Mouse (Mus musculus) Patski (cell line): ENCODE data around the gene Srp68. TPM values are rescaled to one million over a fixed set of nuclear protein-coding genes. Genes with fewer than 3 reads are reported as not detected.
A peak's percentile ranks its signal among the peaks of the same experiment; 100 is the strongest.

ENCODE experiments used
- ATAC-seq: fragments of 100-300 bp; one replicate; pipeline ENCODE4 v1.8.0; 2021
- CTCF ChIA-PET: fragments of 350-600 bp; sonication (Branson Sonifier 250); formaldehyde crosslinking; loops from one replicate; lab custom pipeline; 2022; ENCODE audit warnings: inconsistent platforms; lab: Charles Lee
- POLR2A ChIA-PET: fragments of 350-600 bp; sonication (Branson Sonifier 250); formaldehyde crosslinking; loops from one replicate; lab custom pipeline; 2022; ENCODE audit warnings: antibody characterized with exemption, inconsistent platforms; lab: Charles Lee
- DNase-seq: peaks from one replicate; pipeline ENCODE4 v3.0.0-alpha.2; 2011; ENCODE audit warnings: low read depth, low spot score
- H3K27me3 ChIP-seq: fragments of 371-371 bp; one replicate; pipeline ENCODE4 v1.5.1; 2021
- CTCF ChIP-seq: fragments of 100-300 bp; IDR thresholded peaks from one replicate; pipeline ENCODE4 v1.5.1; 2021
- in situ Hi-C: fragments of 300-500 bp; cut with MboI; formaldehyde crosslinking; loops from 3 replicates; pipeline ENCODE4 v1.11.1; 2018; ENCODE audit warnings: low pct_unique_long_range_greater_than_20kb, mixed read lengths
- polyA plus RNA-seq: library from polyadenylated mRNA; unstranded; gene quantifications from one replicate; pipeline ENCODE4 v1.2.3, GENCODE M21; 2021

Srp68 gene
- polyA plus RNA-seq, 1 experiment from 2014 or later = 90.1 TPM

GRCm38 (mm10) chr11:116269560-116269959, 4.5 kb downstream of the Srp68 start:
- no peak for TF ChIP-seq CTCF
- no peaks in the 10 kb centered on the region for H3K27me3 ChIP-seq
- ATAC-seq (no peak), DNase-seq (no peak)
- ChIA-PET CTCF (interaction anchor here (2.4 kb wide), 1 partner anchor 43 kb away, joined by 12 read pairs; no protein-coding TSS in a partner anchor), POLR2A (interaction anchor here (1.6 kb wide), 1 partner anchor 10 kb away, joined by 4 read pairs; no protein-coding TSS in a partner anchor)
- in situ Hi-C loops = no loop called here

DNA sequence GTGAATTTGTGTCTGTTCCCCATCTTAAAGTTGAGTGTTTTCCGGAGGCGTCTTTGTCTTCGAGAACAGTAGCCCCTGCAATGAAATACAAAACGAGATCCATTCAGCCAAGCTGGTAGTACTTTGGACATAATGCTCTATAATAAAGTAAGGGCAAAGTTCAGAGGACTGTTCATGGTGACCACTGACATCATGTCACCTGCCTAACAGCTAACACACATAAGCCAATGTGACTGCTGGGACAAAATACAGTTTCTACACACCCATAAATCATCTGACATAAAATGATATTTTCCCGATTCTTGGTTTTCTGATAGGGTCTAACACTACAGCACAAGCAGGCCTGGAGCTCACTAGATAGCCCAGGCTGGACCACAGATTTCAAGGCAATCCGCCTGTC, 5.7 kb downstream of the Srp68 start:
- in situ Hi-C loops = no loop called here
- CTCF ChIA-PET = interaction anchor here (1.2 to 2.4 kb wide), 7 partner anchors 9 to 46 kb away, joined by 3 to 12 read pairs (median 5); partner anchors contain the start of gene Evpl
- DNase-seq = no peak
- no peak for TF ChIP-seq CTCF
- POLR2A ChIA-PET = interaction anchor here (0.6 kb wide), 1 partner anchor 235 kb away, joined by 7 read pairs; no protein-coding TSS in a partner anchor
- no peaks in the 10 kb centered on the region for H3K27me3 ChIP-seq
- no peak for ATAC-seq

GRCm38 (mm10) chr11:116267637-116268036, 6.4 kb downstream of the Srp68 start:
- H3K27me3 ChIP-seq = no peaks in the 10 kb centered on the region
- ChIA-PET POLR2A (no interaction called here), CTCF (interaction anchor here (0.7 to 2.4 kb wide), 8 partner anchors 8 to 46 kb away, joined by 3 to 12 read pairs (median 4); partner anchors contain the start of gene Evpl)
- no peak for TF ChIP-seq CTCF
- DNase-seq (no peak), ATAC-seq (no peak)
- in situ Hi-C loops = no loop called here

DNA sequence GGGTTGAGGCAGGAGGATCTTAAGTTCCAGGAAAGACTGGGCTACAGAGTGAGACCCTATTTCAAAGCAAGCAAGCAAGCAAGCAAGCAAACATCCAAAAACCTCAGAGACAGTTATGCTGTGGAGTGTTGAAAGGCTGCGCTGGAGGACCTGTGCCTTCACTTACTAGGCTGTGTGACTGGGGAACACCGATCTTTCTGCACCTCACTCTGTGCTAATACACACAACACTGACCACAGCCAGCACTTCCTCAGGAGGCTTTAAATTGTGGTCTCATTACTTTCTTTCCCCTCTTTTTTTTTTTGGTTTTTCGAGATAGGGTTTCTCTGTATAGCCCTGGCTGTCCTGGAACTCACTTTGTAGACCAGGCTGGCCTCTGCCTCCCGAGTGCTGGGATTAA, 8.2 kb downstream of the Srp68 start:
- CTCF ChIA-PET = interaction anchor here (2.3 kb wide), 1 partner anchor 27 kb away, joined by 9 read pairs; the partner anchor contains the start of gene Evpl
- in situ Hi-C loops = no loop called here
- no peak for DNase-seq
- POLR2A ChIA-PET = no interaction called here
- no peak for TF ChIP-seq CTCF
- ATAC-seq = no peak
- H3K27me3 ChIP-seq = no peaks in the 10 kb centered on the region

GRCm38 (mm10) chr11:116265352-116265751, 8.7 kb downstream of the Srp68 start:
- TF ChIP-seq CTCF = no peak
- POLR2A ChIA-PET = no interaction called here
- ATAC-seq = no peak
- no peaks in the 10 kb centered on the region for H3K27me3 ChIP-seq
- DNase-seq = no peak
- in situ Hi-C loops = no loop called here
- CTCF ChIA-PET = no interaction called here

DNA sequence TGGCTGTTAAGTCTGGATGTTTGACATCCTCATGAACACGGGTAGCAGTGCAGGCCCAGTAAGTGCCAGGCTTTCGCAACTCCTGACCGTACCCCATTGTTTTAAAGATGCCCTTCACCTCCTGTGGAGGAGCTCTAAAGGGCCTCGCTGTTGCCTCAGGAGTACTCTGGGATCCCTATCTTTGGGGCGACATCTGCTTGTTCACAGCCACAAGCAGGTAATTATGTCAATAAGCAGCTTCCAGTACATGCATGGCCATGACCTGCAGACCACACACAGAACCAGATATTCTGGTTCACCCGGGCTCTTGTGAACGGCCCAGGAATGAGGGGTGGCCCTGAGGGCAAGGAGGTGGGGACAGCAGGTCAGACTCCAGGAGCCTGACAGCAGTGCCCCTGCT, 13.8 kb downstream of the Srp68 start:
- TF ChIP-seq CTCF = no peak
- POLR2A ChIA-PET = interaction anchor here (1.1 to 1.4 kb wide), 2 partner anchors 9 to 33 kb away, joined by 3 to 4 read pairs; no protein-coding TSS in a partner anchor
- ATAC-seq = no peak

DNA sequence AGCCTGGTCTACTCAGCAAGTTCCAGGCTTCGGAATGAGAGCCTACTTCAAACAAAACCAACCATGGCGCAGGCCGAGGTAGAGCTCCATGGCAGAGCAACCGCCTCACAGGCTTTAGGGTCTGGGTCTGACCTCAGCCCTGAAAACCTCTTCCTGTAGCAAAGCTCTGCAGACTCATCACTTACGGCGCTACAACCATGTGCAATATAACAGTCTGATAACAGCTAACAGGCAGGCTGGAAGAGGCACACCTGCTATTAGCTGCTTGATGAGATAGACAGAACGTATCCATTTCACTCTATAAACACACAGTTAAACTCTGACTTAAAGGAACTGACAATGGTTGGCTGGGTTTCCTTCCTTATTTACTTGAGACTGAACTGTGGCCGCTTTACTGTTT, 14.6 kb downstream of the Srp68 start:
- in situ Hi-C loops = no loop called here
- DNase-seq (no peak), ATAC-seq (no peak)
- POLR2A ChIA-PET = interaction anchor here (1.1 to 1.4 kb wide), 2 partner anchors 10 to 32 kb away, joined by 3 to 4 read pairs; no protein-coding TSS in a partner anchor
- no peaks in the 10 kb centered on the region for H3K27me3 ChIP-seq
- no peak for TF ChIP-seq CTCF
- CTCF ChIA-PET = interaction anchor here (1.3 kb wide), 1 partner anchor 8 kb away, joined by 3 read pairs; no protein-coding TSS in a partner anchor

More for the DNA sequence above, 13.8 kb downstream of the Srp68 start:
- in situ Hi-C loops = no loop called here
- no peaks in the 10 kb centered on the region for H3K27me3 ChIP-seq
- CTCF ChIA-PET = interaction anchor here (1.3 kb wide), 1 partner anchor 8 kb away, joined by 3 read pairs; no protein-coding TSS in a partner anchor
- DNase-seq = no peak

GRCm38 (mm10) chr11:116255982-116256675, 17.9 kb downstream of the Srp68 start:
- POLR2A ChIA-PET = no interaction called here
- no peak for TF ChIP-seq CTCF
- in situ Hi-C loops = no loop called here

DNA sequence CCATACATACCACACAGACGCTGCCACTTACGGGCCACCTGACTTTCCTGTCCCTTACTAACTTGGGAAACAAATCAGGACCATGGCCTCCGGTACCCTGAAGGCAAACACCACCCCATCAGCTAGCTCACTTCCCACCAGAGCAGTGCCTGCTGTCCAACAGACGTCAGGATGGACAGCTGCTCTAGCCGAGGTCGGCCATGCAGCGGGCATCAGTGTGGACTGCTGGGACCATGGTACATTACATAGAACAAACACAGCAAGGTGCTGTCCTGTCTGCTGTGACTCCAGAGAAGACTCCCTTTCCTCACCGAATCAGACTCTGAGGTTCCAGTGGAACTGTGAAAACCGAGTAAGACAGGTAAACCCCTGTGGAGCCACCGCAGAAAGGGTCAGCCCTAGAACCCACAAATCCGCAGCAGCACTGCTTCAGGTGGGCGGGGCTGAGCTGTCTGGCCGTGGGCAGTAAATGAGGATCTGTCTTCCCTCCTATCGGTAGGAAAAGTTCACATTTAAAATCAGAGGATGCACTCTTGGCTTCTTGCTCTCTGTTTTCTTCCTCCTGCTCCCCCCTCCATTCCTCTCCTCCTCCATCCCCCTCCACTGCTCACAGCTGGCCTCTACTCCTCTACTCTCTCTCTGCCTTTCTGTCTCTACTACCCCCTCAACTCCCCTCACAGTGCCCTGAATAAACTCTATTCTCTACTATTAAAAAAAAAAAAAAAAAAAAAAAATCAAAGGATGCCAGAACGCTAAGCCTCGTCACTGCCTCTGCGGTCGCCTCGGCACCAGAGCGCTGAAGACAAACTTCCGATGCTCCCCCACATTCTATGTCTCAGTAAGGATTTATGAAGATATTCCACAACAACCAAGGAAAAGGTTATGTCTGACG, 18.7 kb downstream of the Srp68 start:
- TF ChIP-seq CTCF = no peak
- H3K27me3 ChIP-seq = no peaks in the 10 kb centered on the region
- in situ Hi-C loops = no loop called here
- no peak for ATAC-seq
- no peak for DNase-seq
- ChIA-PET POLR2A (no interaction called here), CTCF (no interaction called here)

More at GRCm38 (mm10) chr11:116255982-116256675, 17.9 kb downstream of the Srp68 start:
- no peak for DNase-seq
- CTCF ChIA-PET = interaction anchor here (1.7 to 2.8 kb wide), 2 partner anchors 12 to 30 kb away, joined by 6 to 8 read pairs; no protein-coding TSS in a partner anchor
- H3K27me3 ChIP-seq = no peaks in the 10 kb centered on the region
- ATAC-seq = no peak

DNA sequence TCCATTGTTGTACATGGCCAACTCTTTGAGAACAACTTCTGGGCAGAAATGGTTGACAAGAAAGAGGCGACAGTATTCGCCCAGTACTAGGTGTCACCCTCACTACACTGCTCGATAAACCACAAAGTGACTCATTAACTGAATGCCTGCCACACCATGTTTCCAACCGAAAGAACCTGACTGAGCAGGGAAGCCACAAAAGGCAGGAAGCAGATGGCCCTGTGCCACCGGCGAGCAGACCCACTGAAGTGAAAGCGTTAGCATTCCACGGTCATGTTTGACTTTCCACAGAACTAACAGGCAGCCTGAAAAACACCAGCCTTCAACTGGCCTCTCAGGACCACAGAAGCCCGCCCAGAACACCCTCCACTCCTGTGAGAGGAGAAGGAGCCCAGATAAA, 19.4 kb downstream of the Srp68 start:
- no peak for DNase-seq
- ATAC-seq = peak; percentile 28
- in situ Hi-C loops = no loop called here
- POLR2A ChIA-PET = interaction anchor here (0.6 kb wide), 1 partner anchor 323 kb away, joined by 5 read pairs; no protein-coding TSS in a partner anchor
- CTCF ChIA-PET = no interaction called here
- H3K27me3 ChIP-seq = no peaks in the 10 kb centered on the region
- no peak for TF ChIP-seq CTCF
